Mouse (Mus musculus) adipose tissue, adult 10 weeks (tissue): Measurements from ENCODE around the gene Psenen. TPM values are rescaled to one million over a fixed set of nuclear protein-coding genes. Genes with fewer than 3 reads are reported as not detected.

Experiments
- polyA plus RNA-seq: library from polyadenylated mRNA; stranded (reverse); fragments of 350-450 nt; fragmentation: Illumina TruSeq; extraction: RNeasy Lipid Tissue Mini Kit (QIAGEN cat#74804); gene quantifications from one replicate; pipeline ENCODE4 v1.2.3, GENCODE M21; 2014; ENCODE audit warnings: low read depth, low replicate concordance

Gene Psenen
- 138 TPM for polyA plus RNA-seq

DNA sequence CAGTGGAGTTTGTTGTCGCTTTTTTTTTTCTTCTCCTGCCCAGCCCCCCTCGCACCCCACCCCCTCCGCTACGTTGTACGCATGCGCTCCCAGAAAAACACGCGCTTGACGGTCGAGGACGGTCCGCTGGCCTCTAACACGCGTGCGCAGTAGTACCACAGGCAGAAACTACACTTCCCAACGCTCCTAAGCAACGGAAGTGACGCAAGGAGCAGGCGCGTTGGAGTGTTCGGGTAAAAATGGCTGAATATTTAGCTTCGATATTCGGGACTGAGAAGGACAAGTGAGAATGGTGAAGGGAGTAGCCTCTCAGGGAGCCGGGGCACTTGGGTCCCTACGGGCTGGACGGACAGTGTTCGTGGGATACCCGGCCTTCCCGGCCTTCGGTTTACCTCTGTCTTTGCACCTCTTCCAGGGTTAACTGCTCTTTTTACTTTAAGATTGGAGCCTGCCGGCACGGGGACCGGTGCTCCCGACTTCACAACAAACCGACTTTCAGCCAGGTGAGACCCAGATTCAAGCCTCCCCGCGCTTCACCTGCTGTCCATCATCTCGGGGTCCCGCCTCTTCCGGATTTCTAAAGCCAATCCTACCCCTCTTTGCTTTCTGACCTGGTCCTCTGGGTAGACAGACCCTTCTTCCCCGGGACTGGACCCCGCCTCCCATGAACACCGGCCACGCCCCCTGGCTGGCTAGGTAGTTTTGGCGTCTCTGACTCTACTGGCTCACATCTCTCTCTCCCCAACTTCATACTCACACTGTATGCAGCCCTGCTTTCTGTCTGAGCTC lies at the start of gene Psenen, which contains the start of the genes U2af1l4 and Gm49396:
Psenen (minus strand) TSS at position 511 of the 789 bp plus-strand sequence.
U2af1l4 (plus strand) TSS at position 185 of the 789 bp plus-strand sequence.
Gm49396 (plus strand) TSS at position 228 of the 789 bp plus-strand sequence.

GRCm38 (mm10) chr7:30612654-30613402 lies 49.4 kb upstream of the Psenen start, which contains the start of gene Upk1a:
Gene Upk1a, minus strand, starts transcription at chr7:30612847.

GRCm38 (mm10) chr7:30598786-30599185 lies 35.4 kb upstream of the Psenen start, which contains the start of gene Zbtb32:
Gene Zbtb32, minus strand, starts transcription at chr7:30598909.

DNA sequence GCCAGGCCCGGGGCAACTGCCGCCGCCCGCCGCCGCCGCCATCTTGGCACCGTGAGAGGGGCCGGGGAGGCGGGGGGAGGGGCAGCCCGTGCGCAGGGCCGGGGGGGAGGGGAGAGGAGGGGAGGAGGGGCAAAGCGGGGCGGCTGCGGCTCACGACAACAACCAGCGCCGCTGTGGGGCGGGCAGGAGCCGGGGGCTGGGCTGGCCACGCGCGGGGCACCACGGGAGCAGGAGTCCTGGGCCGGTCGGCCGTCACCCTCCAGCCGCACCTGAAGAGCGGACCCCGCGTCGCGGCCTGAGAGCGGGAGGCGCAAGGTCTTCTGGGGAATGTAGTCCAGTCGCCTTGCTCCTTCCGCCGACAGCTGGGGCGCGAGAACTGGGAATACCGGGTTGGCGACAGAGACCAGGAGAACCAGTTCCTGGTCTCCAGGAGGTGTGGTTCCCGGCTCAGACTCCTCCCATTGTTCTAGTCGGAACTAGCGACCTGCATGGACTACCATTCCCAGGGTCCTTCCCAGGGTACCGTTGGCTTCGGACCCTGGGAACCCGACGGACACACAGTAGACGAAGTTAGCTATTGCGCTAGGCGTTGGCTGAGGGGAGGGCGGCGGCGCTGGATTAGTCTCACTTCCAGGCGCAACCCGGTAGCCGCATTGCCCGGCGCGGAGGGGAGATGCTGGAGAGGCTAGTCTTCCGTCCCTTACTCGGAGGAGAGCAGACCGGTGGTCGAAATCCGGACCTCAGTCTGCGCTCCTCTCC lies 25.4 kb upstream of the Psenen start, which contains the start of gene Kmt2b:
Kmt2b (minus strand) TSS at position 51 of the 759 bp plus-strand sequence.

DNA sequence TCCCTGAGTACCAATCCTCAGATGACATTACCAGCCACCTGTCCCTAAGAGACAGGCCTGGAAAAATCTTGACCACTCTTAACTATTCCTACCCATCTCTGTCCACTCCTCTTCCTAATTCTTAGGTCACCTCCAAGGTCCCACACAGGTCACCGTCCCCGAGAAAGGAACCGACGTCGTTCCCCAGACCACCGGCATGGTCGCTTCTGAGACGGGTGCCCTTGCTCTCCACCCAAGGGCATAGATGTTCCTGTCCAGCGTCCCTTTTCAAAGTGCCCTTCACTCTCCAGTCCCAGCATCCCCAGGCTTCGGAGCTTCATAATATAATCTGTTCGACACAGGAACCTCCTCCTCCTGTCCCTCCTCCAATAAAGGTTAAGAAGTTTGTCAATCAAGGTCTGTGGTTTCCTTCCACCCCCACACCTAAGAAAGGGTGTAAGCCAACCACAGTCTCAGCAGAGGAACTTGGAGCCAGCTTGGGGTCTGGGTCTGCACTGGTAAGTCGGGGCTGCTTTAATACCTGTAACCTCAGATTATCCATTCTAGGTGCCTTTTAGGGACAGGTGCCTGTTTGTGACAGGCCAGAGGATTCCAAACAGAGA lies 1.6 kb upstream of the Psenen start, which contains the start of gene Igflr1:
Igflr1 (plus strand) TSS at position 458 of the 602 bp plus-strand sequence.

DNA sequence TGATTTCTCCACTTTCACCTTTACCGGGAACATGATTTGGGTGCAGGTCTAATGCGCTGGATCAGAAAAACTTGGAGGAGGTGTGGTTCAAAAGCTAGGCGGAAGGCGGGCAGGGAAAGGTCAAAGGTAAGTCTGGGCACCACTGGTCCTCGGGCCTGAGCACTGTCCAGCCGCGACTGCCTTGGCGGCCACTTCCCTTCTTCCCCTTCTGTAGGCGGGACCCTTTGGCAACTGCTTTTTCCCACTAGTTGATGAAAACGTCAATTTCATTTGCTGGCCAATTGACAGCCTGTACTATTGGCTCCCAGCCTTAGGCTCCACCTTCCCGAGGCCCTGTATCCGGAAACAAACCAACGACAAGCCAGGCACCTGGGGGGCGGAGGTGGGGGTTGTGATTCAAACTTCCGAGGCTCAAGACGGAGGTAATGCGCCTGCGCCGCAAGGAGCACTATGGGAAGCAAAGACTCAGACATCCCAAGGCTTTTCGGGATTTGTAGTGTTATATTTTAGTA lies 3.9 kb downstream of the Psenen start, which contains the start of gene Lin37:
Lin37 (minus strand) TSS at position 396 of the 512 bp plus-strand sequence.

DNA sequence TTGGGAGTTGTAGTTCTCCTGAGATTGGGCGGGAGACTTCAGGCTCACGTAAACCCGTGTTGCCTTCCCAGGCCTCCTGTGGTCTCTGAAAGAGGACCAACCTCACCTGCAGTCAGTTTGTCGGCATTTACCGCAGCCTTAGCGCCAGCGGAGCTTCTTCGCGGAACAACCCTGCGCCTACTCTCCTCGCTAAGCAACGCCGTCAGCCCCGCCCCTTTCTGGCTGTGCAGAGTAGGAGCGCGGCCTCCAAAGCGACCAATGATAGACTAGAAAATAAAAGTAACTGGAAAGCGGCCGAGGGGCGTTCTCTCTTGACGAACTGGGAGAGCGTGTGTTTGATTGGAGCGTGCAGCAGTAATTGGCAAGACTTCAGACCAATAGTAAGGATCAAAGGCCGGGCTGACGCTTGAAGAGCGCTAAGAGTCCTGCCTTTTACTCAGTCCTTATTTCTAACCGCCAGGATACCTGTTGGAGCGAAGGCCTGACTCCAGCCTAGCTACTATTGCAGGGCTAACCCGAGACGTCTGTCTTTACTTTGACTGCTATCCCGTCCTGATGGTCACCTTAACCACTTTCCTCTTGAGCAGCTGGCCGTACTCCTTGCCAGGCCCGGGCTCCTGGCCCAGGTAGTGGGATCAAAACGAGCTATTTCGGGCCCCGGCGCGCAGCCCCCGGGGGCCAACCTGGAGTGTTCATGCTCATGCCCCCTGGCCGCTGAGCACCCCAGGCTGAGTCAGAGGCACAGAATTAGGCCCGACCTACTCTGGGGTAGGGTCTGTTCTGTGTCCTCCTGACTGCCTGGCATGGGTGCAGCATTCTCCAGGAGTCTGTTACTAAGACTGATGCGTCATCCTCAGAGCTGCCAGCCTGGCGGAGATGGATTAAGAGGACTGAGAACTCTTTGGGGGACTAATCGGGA lies 11.1 kb downstream of the Psenen start, which contains the start of the genes Hspb6 and Proser3:
Hspb6 (plus strand) TSS at position 77 of the 919 bp plus-strand sequence.
Proser3 (minus strand) TSS at position 198 of the 919 bp plus-strand sequence.

DNA sequence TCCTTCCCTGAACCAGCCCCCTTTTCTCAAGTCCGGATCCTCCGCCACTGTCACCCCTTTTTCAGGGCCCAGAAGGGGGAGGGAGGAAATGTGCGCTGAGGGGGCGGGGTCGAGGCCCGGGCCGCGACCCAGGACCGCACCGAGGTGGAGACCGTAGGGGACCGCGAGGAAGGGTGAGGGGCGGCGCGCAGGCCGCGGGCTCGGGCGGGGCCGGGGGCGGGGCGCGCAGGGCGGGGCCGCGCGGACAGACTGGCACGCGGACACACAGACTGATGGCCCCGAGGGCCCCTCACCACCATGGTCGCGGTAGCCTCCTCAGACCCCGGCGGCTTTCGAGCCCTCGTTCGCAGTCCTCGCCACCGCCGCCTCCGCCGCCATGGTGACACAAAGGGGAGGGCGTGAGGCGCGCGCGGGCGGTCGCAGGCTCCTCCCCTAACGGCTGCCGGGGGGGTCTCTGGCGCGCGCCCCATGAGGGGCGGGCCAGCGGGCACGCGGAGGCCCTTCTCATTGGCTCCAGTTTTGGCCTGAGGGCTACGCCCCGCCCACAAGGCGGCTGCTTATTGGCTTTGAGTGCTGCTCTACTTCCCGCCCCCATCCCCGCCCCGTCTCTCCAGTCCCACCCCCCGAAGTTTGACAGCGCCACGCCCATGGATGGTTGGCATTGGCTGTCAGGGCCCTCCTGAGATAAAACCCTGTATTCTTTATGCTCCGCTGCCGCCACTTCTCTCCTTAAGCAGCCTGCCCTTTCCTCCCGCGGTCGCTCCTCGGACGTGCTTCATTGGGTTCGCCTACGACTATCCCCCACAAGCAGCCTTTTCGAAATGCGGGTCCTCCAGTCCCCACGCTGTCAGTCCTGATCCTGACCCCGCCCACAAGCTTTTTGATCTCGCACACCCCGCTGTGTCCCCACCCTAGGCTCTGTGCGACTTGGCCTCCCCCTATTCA lies 28.5 kb downstream of the Psenen start, which contains the start of gene Arhgap33:
Arhgap33 (minus strand) TSS at position 428 of the 945 bp plus-strand sequence.

Other genes with a start within 250 kb of the Psenen start
- gene Syne4, start 248.8 kb downstream of the Psenen start, polyA plus RNA-seq, result 5.0 TPM
- gene E130208F15Rik, start 241.9 kb downstream of the Psenen start, polyA plus RNA-seq, result 1.2 TPM
- gene Sdhaf1, start 239.7 kb downstream of the Psenen start, polyA plus RNA-seq, result 9.0 TPM
- gene Lrfn3, start 200.9 kb downstream of the Psenen start, polyA plus RNA-seq, result 1.7 TPM
- 114 TPM for gene Tyrobp, start 149.9 kb downstream of the Psenen start, polyA plus RNA-seq
- 4.5 TPM for gene Hcst, start 143.8 kb downstream of the Psenen start, polyA plus RNA-seq
- gene Nfkbid, start 141.9 kb downstream of the Psenen start, polyA plus RNA-seq, result 1.9 TPM
- 2.8 TPM for gene Aplp1, start 118.1 kb downstream of the Psenen start, polyA plus RNA-seq
- gene Kirrel2, start 105.9 kb downstream of the Psenen start, polyA plus RNA-seq, result not detected
- gene Nphs1, start 105.3 kb downstream of the Psenen start, polyA plus RNA-seq, result not detected
- gene Prodh2, start 70.0 kb downstream of the Psenen start, polyA plus RNA-seq, result not detected
- gene Arhgap33, start 28.6 kb downstream of the Psenen start, polyA plus RNA-seq, result 11.2 TPM
- gene Hspb6, start 11.4 kb downstream of the Psenen start, polyA plus RNA-seq, result 19.1 TPM
- 13.6 TPM for gene Proser3, start 11.3 kb downstream of the Psenen start, polyA plus RNA-seq
- 26.3 TPM for gene Lin37, start 3.8 kb downstream of the Psenen start, polyA plus RNA-seq
- gene U2af1l4, start 326 bp downstream of the Psenen start, polyA plus RNA-seq, result 50.0 TPM
- gene Gm49396, start 283 bp downstream of the Psenen start, polyA plus RNA-seq, result 6.5 TPM
- gene Igflr1, start 1.8 kb upstream of the Psenen start, polyA plus RNA-seq, result 2.8 TPM
- 28.8 TPM for gene Kmt2b, start 25.1 kb upstream of the Psenen start, polyA plus RNA-seq
- 2.1 TPM for gene Zbtb32, start 35.3 kb upstream of the Psenen start, polyA plus RNA-seq
- gene Upk1a, start 49.2 kb upstream of the Psenen start, polyA plus RNA-seq, result 25.2 TPM
- gene Cox6b1, start 62.5 kb upstream of the Psenen start, polyA plus RNA-seq, result 824 TPM
- not detected for gene Etv2, start 72.2 kb upstream of the Psenen start, polyA plus RNA-seq
- 55.3 TPM for gene Rbm42, start 86.7 kb upstream of the Psenen start, polyA plus RNA-seq
- gene Haus5, start 101.4 kb upstream of the Psenen start, polyA plus RNA-seq, result 12.3 TPM
- gene Pmis2, start 108.0 kb upstream of the Psenen start, polyA plus RNA-seq, result 2.8 TPM
- gene 2200002J24Rik, start 135.3 kb upstream of the Psenen start, polyA plus RNA-seq, result not detected
- 66.9 TPM for gene Atp4a, start 148.6 kb upstream of the Psenen start, polyA plus RNA-seq
- gene Tmem147, start 165.9 kb upstream of the Psenen start, polyA plus RNA-seq, result 135 TPM
- 58.5 TPM for gene Gapdhs, start 180.1 kb upstream of the Psenen start, polyA plus RNA-seq
- gene Sbsn, start 187.8 kb upstream of the Psenen start, polyA plus RNA-seq, result 31.5 TPM
- 12.2 TPM for gene Dmkn, start 200.1 kb upstream of the Psenen start, polyA plus RNA-seq
- gene Krtdap, start 224.3 kb upstream of the Psenen start, polyA plus RNA-seq, result not detected